Mouse (Mus musculus): Measurements from ENCODE around the gene Dyrk1a. TPM values are rescaled to one million over a fixed set of nuclear protein-coding genes. Genes with fewer than 3 reads are reported as not detected.

Gene Dyrk1a
- polyA plus RNA-seq, 1 experiment from 2014 or later = 10.3 TPM

DNA sequence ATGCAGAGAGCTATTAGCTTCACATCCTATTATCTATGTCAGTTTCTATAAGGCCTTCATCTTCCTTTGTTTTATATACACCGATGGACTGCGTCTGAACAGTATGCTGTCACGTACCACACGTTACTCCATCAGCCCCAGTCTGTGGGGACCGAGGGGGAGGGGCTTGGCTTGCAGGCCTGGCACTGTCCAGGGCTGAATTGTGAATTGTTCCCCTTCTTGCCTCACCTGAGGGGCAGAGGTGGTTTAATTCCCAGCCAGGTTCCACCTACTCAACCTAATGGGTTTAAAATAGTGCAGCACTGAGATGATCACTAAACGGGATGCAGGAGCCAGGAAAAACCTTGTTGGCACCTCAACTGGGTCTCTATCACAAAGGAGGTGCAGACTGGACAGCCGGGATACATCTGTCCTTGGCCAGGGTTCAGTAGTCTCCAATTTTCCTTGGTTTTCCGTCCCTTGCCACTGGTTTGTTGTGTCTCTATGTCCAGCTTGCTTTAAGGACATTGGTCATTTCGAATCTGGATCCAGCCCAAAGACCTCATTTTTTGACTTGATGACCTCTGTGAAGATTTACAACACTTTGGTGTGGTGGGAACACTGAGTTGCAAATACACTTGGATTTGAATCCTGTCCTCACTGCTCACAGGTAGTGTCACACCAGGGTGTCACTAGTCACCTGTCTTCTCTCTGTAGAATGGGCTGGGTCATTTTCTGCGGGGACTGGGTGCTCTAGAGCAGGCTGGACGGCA lies 2.8 kb upstream of the Dyrk1a start:
- Histone ChIP-seq H3K9ac (no peak overlapping the region), H3K36me3 (no peaks in the 10 kb centered on the region), H3K9me3 (no peaks in the 10 kb centered on the region), H3K4me1 (peaks cover 6% of the 10 kb centered on the region), H3K4me2 (replicated peaks) (no peak overlapping the region), H3K27me3 (no peaks in the 10 kb centered on the region), H3K4me3 (no peak overlapping the region), H3K27ac (no peak overlapping the region)
- WGBS = 85% methylated on average over 11 of the region's 11 CpGs
- no peak for ATAC-seq (ENCODE audit: low FRiP score, low read depth)

DNA sequence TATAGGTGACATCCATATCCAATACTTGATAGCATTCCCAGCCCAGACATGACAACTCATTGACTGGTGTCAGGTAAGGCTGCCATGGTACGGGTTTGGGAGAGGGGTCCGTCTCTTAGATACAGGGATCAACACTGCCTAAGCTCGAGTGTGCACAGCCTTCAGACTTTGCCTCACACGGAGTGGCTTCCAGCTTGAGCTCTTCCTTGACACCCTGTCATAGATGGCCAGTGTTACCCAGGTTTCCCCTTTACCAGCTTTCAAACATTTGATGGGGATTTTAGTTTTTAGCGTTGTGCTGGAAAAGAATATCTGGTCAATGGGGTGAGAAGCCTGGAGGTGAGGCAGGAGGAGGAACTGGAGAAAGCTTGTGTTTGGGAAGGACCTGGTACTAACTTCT lies 2.1 kb upstream of the Dyrk1a start:
- H3K4me3 ChIP-seq = no peak overlapping the region
- 72% methylated on average over 5 of the region's 5 CpGs for WGBS
- no peaks in the 10 kb centered on the region for H3K27me3 ChIP-seq
- peak overlapping the region; percentile 65; the same call in 1 of the 2 replicates for H3K4me2 ChIP-seq (replicated peaks)
- ATAC-seq (ENCODE audit: low FRiP score, low read depth) = no peak
- H3K36me3 ChIP-seq = no peaks in the 10 kb centered on the region
- no peak overlapping the region for H3K27ac ChIP-seq
- no peak overlapping the region for H3K9ac ChIP-seq
- peaks cover 13% of the 10 kb centered on the region for H3K4me1 ChIP-seq
- no peaks in the 10 kb centered on the region for H3K9me3 ChIP-seq

DNA sequence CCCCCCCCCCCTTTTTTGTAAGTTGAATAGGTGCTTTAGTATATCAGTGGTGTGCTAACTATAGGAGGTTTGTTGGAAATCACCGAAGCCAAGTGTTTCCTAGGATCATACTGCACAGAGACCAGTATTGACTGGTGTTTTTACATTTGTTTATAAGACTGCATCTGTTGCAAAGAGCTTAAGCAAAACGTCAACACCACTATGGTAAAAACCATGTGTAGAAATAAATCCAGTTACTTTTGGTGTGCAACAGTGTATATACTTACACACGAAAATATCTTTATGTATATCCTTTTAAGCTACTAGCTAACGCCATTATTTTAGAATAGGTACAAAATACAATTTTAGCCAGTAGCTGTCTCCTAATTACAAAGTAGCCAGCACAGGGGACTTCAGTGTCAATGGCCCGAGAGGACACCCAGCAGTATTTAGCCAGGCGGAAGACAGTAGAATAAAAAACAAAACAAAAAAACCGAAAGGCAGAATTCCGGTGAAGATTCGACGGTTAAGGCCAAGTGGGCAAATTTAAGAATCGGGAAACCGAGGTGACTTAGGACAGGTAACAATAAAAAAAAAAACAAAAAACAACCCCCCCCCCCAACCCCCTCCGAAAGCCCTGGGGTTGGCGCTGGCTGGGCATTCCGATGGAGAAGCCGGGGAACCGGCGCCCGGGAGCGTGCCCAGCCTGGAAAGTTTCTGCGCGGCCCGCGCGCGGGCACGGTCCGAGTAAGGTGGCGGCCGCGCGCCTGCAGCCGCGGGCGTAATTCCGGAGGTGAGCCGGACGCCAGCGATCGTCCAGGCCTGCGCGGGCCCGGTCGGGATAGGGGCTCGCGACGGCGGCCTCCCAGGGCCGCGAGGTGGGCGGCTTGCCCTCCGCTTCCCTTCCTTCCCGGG lies 1.2 kb upstream of the Dyrk1a start:
- H3K27me3 ChIP-seq = no peaks in the 10 kb centered on the region
- peak; percentile 84 for ATAC-seq (ENCODE audit: low FRiP score, low read depth)
- 3% methylated on average over 37 of the region's 53 CpGs for WGBS

DNA sequence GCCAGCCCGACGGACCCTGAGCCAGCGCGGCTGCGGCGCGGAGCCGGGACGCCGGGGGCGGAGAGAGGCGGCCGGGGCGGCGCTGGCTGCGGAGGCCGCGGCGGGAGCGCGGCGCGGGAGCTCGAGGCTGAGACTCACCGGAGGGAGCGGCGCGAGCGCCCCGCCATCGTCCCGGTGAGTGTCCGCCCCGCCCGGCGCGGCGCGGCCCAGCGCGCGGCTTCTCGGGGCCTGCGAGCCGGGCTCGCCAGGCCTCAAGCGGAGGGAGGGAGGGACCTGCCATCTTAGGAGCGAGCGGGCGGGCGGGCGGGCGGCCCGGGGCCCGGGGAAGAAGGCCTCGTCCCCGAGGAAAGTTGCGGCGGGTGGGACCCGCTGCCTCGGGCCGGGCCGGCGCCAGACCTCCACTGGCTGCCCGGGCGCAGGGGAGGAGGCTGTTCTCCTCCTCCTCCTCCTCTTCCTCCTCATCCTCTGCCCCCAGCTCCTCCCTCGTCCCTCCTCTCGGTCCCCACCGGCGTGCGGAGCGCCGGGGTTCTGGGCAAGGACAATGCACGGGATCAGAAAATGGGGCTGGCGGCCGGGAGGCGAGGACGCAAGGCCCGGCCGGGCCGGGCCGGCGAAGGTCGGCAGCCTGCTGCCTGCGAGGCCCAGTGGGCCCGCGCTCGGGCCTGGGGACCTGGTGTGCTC lies 691 bp downstream of the Dyrk1a start:
- ATAC-seq (ENCODE audit: low FRiP score, low read depth) = no peak
- 1% methylated on average over 40 of the region's 88 CpGs for WGBS
- no peaks in the 10 kb centered on the region for H3K27me3 ChIP-seq
- peak overlapping the region; percentile 100 for H3K27ac ChIP-seq
- H3K4me3 ChIP-seq = peak overlapping the region; percentile 100
- no peaks in the 10 kb centered on the region for H3K36me3 ChIP-seq
- H3K9ac ChIP-seq = peak overlapping the region; percentile 100
- H3K4me1 ChIP-seq = peaks cover 27% of the 10 kb centered on the region
- H3K9me3 ChIP-seq = no peaks in the 10 kb centered on the region
- H3K4me2 ChIP-seq (replicated peaks) = peak overlapping the region; percentile 84

More for the DNA sequence above, 1.2 kb upstream of the Dyrk1a start:
- peak overlapping the region; percentile 100 for H3K4me3 ChIP-seq
- peak overlapping the region; percentile 78 for H3K9ac ChIP-seq
- peaks cover 18% of the 10 kb centered on the region for H3K4me1 ChIP-seq
- H3K4me2 ChIP-seq (replicated peaks) = peak overlapping the region; percentile 65
- no peaks in the 10 kb centered on the region for H3K9me3 ChIP-seq
- H3K27ac ChIP-seq = peak overlapping the region; percentile 97
- H3K36me3 ChIP-seq = no peaks in the 10 kb centered on the region

DNA sequence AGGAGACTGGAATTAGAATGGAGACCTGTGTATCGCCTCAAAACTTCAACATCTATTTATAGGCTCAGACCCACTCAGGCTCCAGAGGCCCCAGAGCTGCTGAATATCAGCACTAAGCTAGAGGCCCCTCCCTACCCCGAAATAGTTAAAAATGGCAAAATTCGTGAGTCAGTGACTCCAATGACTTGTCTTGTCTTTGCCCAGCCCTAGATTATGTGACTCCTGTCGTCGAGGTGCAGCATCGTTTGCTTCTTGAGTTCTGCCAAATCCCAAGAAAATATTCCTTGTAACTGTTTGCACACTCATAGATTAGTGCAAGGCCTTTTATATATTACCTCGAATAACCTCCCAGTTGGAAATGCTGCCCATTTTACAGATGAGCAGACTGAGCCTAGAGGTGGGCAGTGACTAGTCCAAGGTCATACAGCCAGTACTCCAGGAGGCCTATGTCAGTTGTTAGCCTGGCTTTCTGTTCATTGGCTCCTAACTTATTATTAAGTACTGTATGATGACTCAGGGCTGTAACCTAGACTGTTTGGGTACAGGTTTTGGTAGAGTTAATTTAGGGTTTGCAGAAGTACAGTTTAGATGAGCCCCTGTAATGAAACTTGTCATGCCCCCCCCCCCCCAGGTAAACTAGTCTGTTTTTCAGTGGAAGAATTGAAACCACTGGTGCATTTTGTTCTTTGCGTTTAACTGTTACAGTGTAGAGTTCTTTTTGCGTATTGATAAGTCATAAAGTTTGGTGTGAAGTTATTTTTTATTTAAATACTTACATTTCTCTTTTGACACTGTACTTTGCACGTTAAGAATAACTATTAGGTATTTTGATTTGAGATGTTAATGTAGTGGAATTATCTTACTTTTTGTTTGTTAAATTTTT lies 1.5 kb downstream of the Dyrk1a start:
- H3K27ac ChIP-seq = peak overlapping the region; percentile 100
- H3K4me1 ChIP-seq = peaks cover 35% of the 10 kb centered on the region
- no peaks in the 10 kb centered on the region for H3K9me3 ChIP-seq
- 29% methylated on average over 10 of the region's 10 CpGs for WGBS
- H3K27me3 ChIP-seq = no peaks in the 10 kb centered on the region
- no peaks in the 10 kb centered on the region for H3K36me3 ChIP-seq
- ATAC-seq (ENCODE audit: low FRiP score, low read depth) = no peak
- peak overlapping the region; percentile 100 for H3K4me3 ChIP-seq
- H3K4me2 ChIP-seq (replicated peaks) = peak overlapping the region; percentile 84
- H3K9ac ChIP-seq = peak overlapping the region; percentile 100

DNA sequence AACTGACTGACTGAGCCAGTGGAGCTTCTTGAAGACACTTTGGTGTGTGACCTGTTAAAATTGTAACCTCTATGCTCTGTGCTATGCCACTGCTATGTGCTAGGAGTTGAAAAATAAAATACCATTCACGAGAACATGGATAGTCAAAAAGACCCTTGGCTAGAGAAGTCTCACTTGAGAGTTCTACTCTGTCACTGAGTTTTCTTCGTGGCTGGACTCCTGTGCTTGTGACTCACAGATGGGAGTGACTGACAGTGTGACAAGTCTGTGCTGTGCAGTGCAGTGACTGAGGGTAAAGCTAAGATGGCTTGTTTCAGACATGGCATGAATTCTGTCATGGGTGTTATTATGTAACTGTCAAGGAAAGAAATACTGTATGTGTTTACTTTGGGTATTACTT lies 2.6 kb downstream of the Dyrk1a start:
- peak overlapping the region; percentile 16 for H3K4me3 ChIP-seq
- H3K27me3 ChIP-seq = no peaks in the 10 kb centered on the region
- H3K9me3 ChIP-seq = no peaks in the 10 kb centered on the region
- H3K4me1 ChIP-seq = peaks cover 45% of the 10 kb centered on the region
- H3K9ac ChIP-seq = peak overlapping the region; percentile 14; the same call in 1 of the 2 replicates
- ATAC-seq (ENCODE audit: low FRiP score, low read depth) = no peak
- H3K27ac ChIP-seq = no peak overlapping the region
- no peaks in the 10 kb centered on the region for H3K36me3 ChIP-seq
- 44% methylated on average over 2 of the region's 2 CpGs for WGBS
- peak overlapping the region; percentile 48 for H3K4me2 ChIP-seq (replicated peaks)

DNA sequence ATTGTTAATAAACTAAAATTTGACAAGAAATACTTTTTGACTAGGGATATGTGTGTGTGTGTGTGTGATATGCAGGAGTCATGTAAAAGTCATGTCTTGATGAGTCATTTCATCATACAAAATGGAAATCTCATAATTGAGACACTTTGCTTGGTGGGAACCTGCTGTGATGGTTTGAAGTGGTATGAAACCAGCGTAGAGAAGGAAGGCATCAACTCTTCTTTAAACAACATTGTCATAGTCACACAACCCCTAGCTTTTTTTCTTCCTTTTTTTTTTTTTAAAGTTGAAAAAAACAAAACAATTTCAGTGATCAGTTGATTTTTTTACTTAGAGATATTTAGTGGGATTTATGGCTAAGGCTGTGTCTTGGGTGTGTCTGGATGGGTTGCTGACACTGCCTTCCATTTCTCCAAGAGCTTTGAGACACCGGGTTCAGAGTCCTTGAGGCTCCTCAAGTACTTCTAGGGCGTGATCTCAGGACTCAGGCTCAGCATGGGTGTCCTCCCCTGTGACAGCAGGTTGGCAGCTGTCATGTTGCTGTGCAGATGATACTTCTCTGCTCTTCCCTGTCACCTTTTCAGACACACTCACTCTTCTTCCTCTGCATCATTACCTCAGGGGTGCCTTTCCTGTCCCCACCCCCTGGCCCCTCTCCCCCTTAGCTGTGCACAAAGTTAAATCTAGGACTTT lies 4.4 kb downstream of the Dyrk1a start:
- H3K4me3 ChIP-seq = no peak overlapping the region
- WGBS = 86% methylated on average over 3 of the region's 3 CpGs
- H3K4me2 ChIP-seq (replicated peaks) = no peak overlapping the region
- H3K27ac ChIP-seq = no peak overlapping the region
- no peak overlapping the region for H3K9ac ChIP-seq
- no peaks in the 10 kb centered on the region for H3K36me3 ChIP-seq
- no peak for ATAC-seq (ENCODE audit: low FRiP score, low read depth)
- no peaks in the 10 kb centered on the region for H3K27me3 ChIP-seq
- peaks cover 59% of the 10 kb centered on the region for H3K4me1 ChIP-seq
- H3K9me3 ChIP-seq = no peaks in the 10 kb centered on the region

DNA sequence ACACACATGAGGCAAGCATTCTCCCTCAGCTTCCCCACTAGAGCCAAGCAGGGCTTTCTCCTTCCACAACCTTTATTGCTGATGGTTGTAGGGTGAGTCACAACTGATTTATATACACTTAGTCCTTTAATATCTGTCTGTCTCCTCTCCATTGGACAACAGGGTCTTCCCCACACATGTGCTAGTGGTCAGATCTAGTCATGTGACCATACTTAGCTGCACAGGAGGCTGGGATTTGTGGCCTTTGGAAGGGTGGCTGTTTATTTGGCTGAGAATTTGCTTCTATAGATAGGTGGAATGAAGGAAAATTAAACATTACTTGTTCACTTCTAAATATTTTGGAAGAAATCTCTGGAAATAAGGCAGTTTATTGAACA lies 4.9 kb downstream of the Dyrk1a start:
- ATAC-seq (ENCODE audit: low FRiP score, low read depth) = no peak
- H3K9ac ChIP-seq = no peak overlapping the region
- H3K4me1 ChIP-seq = peaks cover 64% of the 10 kb centered on the region

DNA sequence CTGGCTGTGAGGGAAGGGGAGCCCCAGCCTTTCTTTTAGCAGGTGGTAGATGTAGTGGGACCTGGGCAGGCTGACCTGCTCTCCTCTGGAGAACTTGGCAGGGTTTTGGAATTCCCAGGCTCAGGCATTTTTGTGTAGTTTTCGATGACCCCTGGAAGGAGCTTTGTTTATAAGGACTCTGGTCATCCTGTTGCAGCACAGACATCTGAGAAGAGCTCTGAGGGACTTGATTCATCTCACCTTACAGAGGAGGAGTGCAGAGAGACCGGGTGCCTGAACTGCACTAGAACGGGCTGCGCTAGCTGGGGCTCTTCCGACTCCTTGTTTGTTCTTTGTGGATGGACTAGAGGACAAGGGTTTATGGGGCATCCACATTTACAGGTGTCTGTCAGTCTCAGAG lies 5.9 kb downstream of the Dyrk1a start:
- Histone ChIP-seq H3K36me3 (no peaks in the 10 kb centered on the region), H3K9me3 (no peaks in the 10 kb centered on the region), H3K4me1 (peaks cover 71% of the 10 kb centered on the region), H3K9ac (no peak overlapping the region), H3K27me3 (no peaks in the 10 kb centered on the region), H3K4me2 (replicated peaks) (no peak overlapping the region), H3K27ac (no peak overlapping the region), H3K4me3 (no peak overlapping the region)
- 62% methylated on average over 5 of the region's 5 CpGs for WGBS
- ATAC-seq (ENCODE audit: low FRiP score, low read depth) = no peak

More for the DNA sequence above, 4.9 kb downstream of the Dyrk1a start:
- H3K4me2 ChIP-seq (replicated peaks) = no peak overlapping the region
- no peak overlapping the region for H3K27ac ChIP-seq
- H3K27me3 ChIP-seq = no peaks in the 10 kb centered on the region
- no peaks in the 10 kb centered on the region for H3K9me3 ChIP-seq
- no peak overlapping the region for H3K4me3 ChIP-seq
- H3K36me3 ChIP-seq = no peaks in the 10 kb centered on the region

DNA sequence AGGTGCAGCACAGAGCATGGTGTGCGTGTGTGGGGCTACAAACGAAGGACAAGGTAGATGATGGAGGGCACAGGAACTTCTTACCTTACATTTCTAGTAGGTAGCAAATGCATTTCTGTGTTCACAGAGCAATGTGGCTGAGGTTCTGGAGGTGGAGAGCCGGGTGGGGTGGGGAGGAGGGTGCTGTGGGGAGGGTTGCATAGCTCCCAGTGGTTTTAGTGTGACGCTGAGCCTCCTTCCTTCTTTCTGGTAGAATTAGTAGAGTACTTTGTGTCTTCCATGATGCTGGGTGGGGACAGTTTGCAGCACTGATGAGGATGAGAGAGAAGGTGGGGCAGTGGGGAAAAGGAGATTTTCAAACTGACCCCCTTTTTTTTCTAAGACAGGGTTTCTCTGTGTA lies 9.5 kb downstream of the Dyrk1a start:
- H3K4me1 ChIP-seq = peaks cover 84% of the 10 kb centered on the region
- H3K36me3 ChIP-seq = no peaks in the 10 kb centered on the region
- no peak for ATAC-seq (ENCODE audit: low FRiP score, low read depth)
- no peak overlapping the region for H3K9ac ChIP-seq
- H3K27ac ChIP-seq = no peak overlapping the region
- H3K27me3 ChIP-seq = no peaks in the 10 kb centered on the region
- H3K4me3 ChIP-seq = no peak overlapping the region
- no peaks in the 10 kb centered on the region for H3K9me3 ChIP-seq
- H3K4me2 ChIP-seq (replicated peaks) = no peak overlapping the region; the same call in 1 of the 2 replicates
- 97% methylated on average over 4 of the region's 4 CpGs for WGBS
